Mouse (Mus musculus) MEL (cell line): Measurements from ENCODE around the gene Fzd7. TPM values are rescaled to one million over a fixed set of nuclear protein-coding genes. Genes with fewer than 3 reads are reported as not detected.

Experiments used
- DNase-seq: peaks from one replicate; pipeline ENCODE4 v3.0.0; 2011; ENCODE audit warnings: low read depth, low spot score
- H3K27ac ChIP-seq: 2 replicates; pipeline ENCODE4 v1.5.1; 2012; ENCODE audit warnings: low read depth, mild to moderate bottlenecking, control low read depth, low read length, moderate library complexity; ENCODE audit not compliant: control insufficient read depth
- H3K27me3 ChIP-seq, 2 experiments: fragments of 150-350 bp in 1 of 2; sonication (generic) in 1 of 2; 2 replicates each; pipeline ENCODE4 v1.6.1; 2012; ENCODE audit warnings: low read length in 2 of 2, mild to moderate bottlenecking in 2 of 2, improper control_type of control experiment in 1 of 2, moderate library complexity in 1 of 2; ENCODE audit not compliant: insufficient read depth in 2 of 2, control insufficient read depth in 1 of 2
- H3K36me3 ChIP-seq, 2 experiments: 2 replicates each; pipeline ENCODE4 v1.6.1; 2012 to 2014; ENCODE audit warnings: low read length in 2 of 2, improper control_type of control experiment in 1 of 2, inconsistent platforms in 1 of 2, mild to moderate bottlenecking in 1 of 2; ENCODE audit not compliant: insufficient read depth in 2 of 2, control insufficient read depth in 1 of 2
- H3K4me1 ChIP-seq, 2 experiments: fragments of 150-350 bp in 1 of 2; sonication (generic) in 1 of 2; 2 replicates each; pipeline ENCODE4 v1.6.1; 2012; ENCODE audit warnings: low read length in 2 of 2, improper control_type of control experiment in 1 of 2, mild to moderate bottlenecking in 1 of 2; ENCODE audit not compliant: insufficient read depth in 2 of 2, control insufficient read depth in 1 of 2
- H3K4me3 ChIP-seq, 2 experiments: fragments of 150-350 bp in 1 of 2; sonication (generic) in 1 of 2; 2 replicates each; pipeline ENCODE4 v1.5.1; 2012; ENCODE audit warnings: low read depth in 2 of 2, low read length in 2 of 2, mild to moderate bottlenecking in 2 of 2, moderate library complexity in 2 of 2, control low read depth in 1 of 2, improper control_type of control experiment in 1 of 2; ENCODE audit not compliant: control insufficient read depth in 1 of 2, insufficient read depth in 1 of 2
- H3K79me2 ChIP-seq: 2 replicates; pipeline ENCODE4 v1.6.1; 2012; ENCODE audit warnings: mild to moderate bottlenecking, low read length, moderate library complexity; ENCODE audit not compliant: control insufficient read depth, poor library complexity, insufficient read depth
- H3K9ac ChIP-seq: 2 replicates; pipeline ENCODE4 v1.6.1; 2012; ENCODE audit warnings: low read depth, mild to moderate bottlenecking, control low read depth, low read length, moderate library complexity; ENCODE audit not compliant: control insufficient read depth, poor library complexity, severe bottlenecking
- H3K9me3 ChIP-seq: fragments of 150-350 bp; sonication (generic); replicated peaks from 2 replicates; pipeline ENCODE4 v1.6.1; 2012; ENCODE audit warnings: mild to moderate bottlenecking, low read length, improper control_type of control experiment, moderate library complexity; ENCODE audit not compliant: insufficient read depth
- E2F4 ChIP-seq: IDR thresholded peaks from 2 replicates; pipeline ENCODE4 v1.6.1; 2011; ENCODE audit warnings: low read depth, low read length, improper control_type of control experiment, borderline replicate concordance
- EP300 ChIP-seq, 2 experiments: IDR thresholded peaks; 2 replicates each; pipeline ENCODE4 v1.6.1; 2011; ENCODE audit warnings: improper control_type of control experiment in 2 of 2, low read length in 2 of 2, low read depth in 1 of 2, mild to moderate bottlenecking in 1 of 2
- ETS1 ChIP-seq: IDR thresholded peaks from 2 replicates; pipeline ENCODE4 v1.6.1; 2012; ENCODE audit warnings: low read depth, mild to moderate bottlenecking, inconsistent platforms, low read length, improper control_type of control experiment, moderate library complexity
- GABPA ChIP-seq: IDR thresholded peaks from 2 replicates; pipeline ENCODE4 v1.6.1; 2012; ENCODE audit warnings: low read depth, mild to moderate bottlenecking, inconsistent platforms, low read length, improper control_type of control experiment, moderate library complexity
- GATA1 ChIP-seq: IDR thresholded peaks from 2 replicates; pipeline ENCODE4 v1.6.1; 2011; ENCODE audit warnings: low read depth, low read length, improper control_type of control experiment
- MAFK ChIP-seq: IDR thresholded peaks from 2 replicates; pipeline ENCODE4 v1.6.1; 2011; ENCODE audit warnings: low read depth, mild to moderate bottlenecking, low read length, improper control_type of control experiment, borderline replicate concordance
- MAZ ChIP-seq: IDR thresholded peaks from 2 replicates; pipeline ENCODE4 v1.6.1; 2012; ENCODE audit warnings: low read depth, mild to moderate bottlenecking, inconsistent platforms, low read length, improper control_type of control experiment
- MEF2A ChIP-seq: IDR thresholded peaks from 2 replicates; pipeline ENCODE4 v1.6.1; 2014; ENCODE audit warnings: low read depth, mild to moderate bottlenecking, inconsistent platforms, low read length, improper control_type of control experiment; ENCODE audit not compliant: poor library complexity, insufficient replicate concordance, severe bottlenecking; ENCODE audit errors: extremely low read depth
- MXI1 ChIP-seq: IDR thresholded peaks from 2 replicates; pipeline ENCODE4 v1.6.1; 2011; ENCODE audit warnings: mild to moderate bottlenecking, low read depth, low read length, improper control_type of control experiment
- MYB ChIP-seq: IDR thresholded peaks from 2 replicates; pipeline ENCODE4 v1.6.1; 2011; ENCODE audit warnings: mild to moderate bottlenecking, low read depth, low read length, improper control_type of control experiment
- MYC ChIP-seq: IDR thresholded peaks from 2 replicates; pipeline ENCODE4 v1.6.1; 2011; ENCODE audit warnings: low read depth, mild to moderate bottlenecking, low read length, improper control_type of control experiment, moderate library complexity
- POLR2AphosphoS2 ChIP-seq: IDR thresholded peaks from 2 replicates; pipeline ENCODE4 v1.6.1; 2011; ENCODE audit warnings: low read length, improper control_type of control experiment
- RCOR1 ChIP-seq: IDR thresholded peaks from 2 replicates; pipeline ENCODE4 v1.6.1; 2012; ENCODE audit warnings: low read depth, mild to moderate bottlenecking, inconsistent platforms, low read length, improper control_type of control experiment
- SIN3A ChIP-seq: IDR thresholded peaks from 2 replicates; pipeline ENCODE4 v1.6.1; 2012; ENCODE audit warnings: low read length, improper control_type of control experiment, inconsistent platforms
- TAL1 ChIP-seq: IDR thresholded peaks from 2 replicates; pipeline ENCODE4 v1.6.1; 2012; ENCODE audit warnings: mild to moderate bottlenecking, inconsistent platforms, low read length, moderate library complexity, mixed read lengths
- TBP ChIP-seq: IDR thresholded peaks from 2 replicates; pipeline ENCODE4 v1.8.0; 2011; ENCODE audit warnings: low read depth, low read length, improper control_type of control experiment
- TCF12 ChIP-seq: IDR thresholded peaks from 2 replicates; pipeline ENCODE4 v1.6.1; 2014; ENCODE audit warnings: low read depth, mild to moderate bottlenecking, inconsistent platforms, low read length, improper control_type of control experiment, moderate library complexity
- USF1 ChIP-seq: IDR thresholded peaks from 2 replicates; pipeline ENCODE4 v1.6.1; 2014; ENCODE audit warnings: low read depth, mild to moderate bottlenecking, inconsistent platforms, low read length, improper control_type of control experiment, moderate library complexity
- ZC3H11A ChIP-seq: IDR thresholded peaks from 2 replicates; pipeline ENCODE4 v1.6.1; 2012; ENCODE audit warnings: low read depth, mild to moderate bottlenecking, inconsistent platforms, low read length, improper control_type of control experiment
- ZKSCAN1 ChIP-seq: IDR thresholded peaks from 2 replicates; pipeline ENCODE4 v1.6.1; 2012; ENCODE audit warnings: low read depth, mild to moderate bottlenecking, inconsistent platforms, low read length, improper control_type of control experiment, moderate library complexity
- ZNF384 ChIP-seq: IDR thresholded peaks from 2 replicates; pipeline ENCODE4 v1.6.1; 2012; ENCODE audit warnings: low read depth, mild to moderate bottlenecking, inconsistent platforms, low read length, improper control_type of control experiment
- polyA plus RNA-seq, 2 experiments: library from polyadenylated mRNA; stranded (reverse) in 1 of 2; unstranded in 1 of 2; fragments of >175 nt in 1 of 2; fragments of >200 nt in 1 of 2; gene quantifications; 2 replicates each; pipeline versions ENCODE4 v1.2.1 to v1.2.4; 2012; ENCODE audit warnings: low replicate concordance in 2 of 2, low read depth in 1 of 2; ENCODE audit not compliant: insufficient read length in 2 of 2, insufficient read depth in 1 of 2, missing spikeins in 1 of 2
- total RNA-seq: library from RNA; depleted of rRNA; stranded (reverse); fragments of 300-350 nt; gene quantifications from 2 replicates; pipeline ENCODE4 v1.2.3, GENCODE M21; 2012

Fzd7 gene
- total and polyA plus RNA-seq, 3 experiments: 18.5 to 24.7 TPM; not detected in 1

DNA sequence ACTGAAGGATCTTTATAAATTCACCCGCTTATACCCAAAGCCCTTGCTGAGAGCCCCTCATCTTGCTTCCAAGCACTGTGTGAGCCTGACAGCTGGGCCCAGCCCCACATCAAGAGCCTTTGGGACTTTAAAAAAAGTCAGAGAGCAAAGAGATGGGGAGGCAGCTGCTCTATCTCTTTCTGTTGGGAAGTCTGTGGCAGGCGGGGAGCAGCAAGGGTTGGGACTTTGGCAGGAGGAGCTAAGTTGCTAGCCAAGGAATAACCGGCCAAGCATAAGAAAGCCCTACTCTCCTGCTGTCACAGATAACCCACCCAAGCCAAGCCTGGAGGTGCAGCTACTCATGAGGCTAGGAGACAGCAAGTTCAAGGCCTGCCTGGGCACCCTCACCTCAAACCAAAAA, 48.2 kb upstream of the Fzd7 start:
- no peak overlapping the region for H3K4me3 ChIP-seq
- H3K4me1 ChIP-seq: no peaks in the 10 kb centered on the region
- DNase-seq: no peak
- H3K36me3 ChIP-seq: no peaks in the 10 kb centered on the region
- peaks cover 13 to 18% of the 10 kb centered on the region in 2 experiments for H3K27me3 ChIP-seq
- H3K79me2 ChIP-seq: no peaks in the 10 kb centered on the region
- no peak for TF ChIP-seq ZKSCAN1
- no peak for TF ChIP-seq MEF2A
- TF ChIP-seq TAL1: no peak
- no peak for TF ChIP-seq GABPA
- TF ChIP-seq ZC3H11A: no peak
- no peak for TF ChIP-seq POLR2AphosphoS2
- TF ChIP-seq, all 39 proteins: peak for 0
- H3K9ac ChIP-seq: no peak overlapping the region
- no peak overlapping the region for H3K27ac ChIP-seq
- H3K9me3 ChIP-seq: no peaks in the 10 kb centered on the region

- DNase-seq: no peak
- Histone ChIP-seq H3K27me3 (peaks cover 13 to 17% of the 10 kb centered on the region in 2 experiments), H3K36me3 (no peaks in the 10 kb centered on the region), H3K9ac (no peak overlapping the region), H3K79me2 (no peaks in the 10 kb centered on the region), H3K27ac (no peak overlapping the region), H3K4me1 (no peaks in the 10 kb centered on the region), H3K9me3 (no peaks in the 10 kb centered on the region), H3K4me3 (no peak overlapping the region)
- TF ChIP-seq TAL1 (no peak), MXI1 (no peak), MAFK (no peak), TBP (no peak), MEF2A (no peak), SIN3A (no peak), ZKSCAN1 (no peak), USF1 (no peak), E2F4 (no peak), TCF12 (no peak), RCOR1 (no peak), MAZ (no peak), ZNF384 (no peak), GABPA (no peak), MYB (no peak), ETS1 (no peak), MYC (no peak), EP300 (IDR thresholded peaks at IDR 0.05; ENCODE audit: low read depth in 1 of 2, low read length in 2 of 2) (no peak), GATA1 (no peak)
Measured at GRCm38 (mm10) chr1:59435270-59435669, 47.0 kb upstream of the Fzd7 start.
